In the genomic region with DNA sequence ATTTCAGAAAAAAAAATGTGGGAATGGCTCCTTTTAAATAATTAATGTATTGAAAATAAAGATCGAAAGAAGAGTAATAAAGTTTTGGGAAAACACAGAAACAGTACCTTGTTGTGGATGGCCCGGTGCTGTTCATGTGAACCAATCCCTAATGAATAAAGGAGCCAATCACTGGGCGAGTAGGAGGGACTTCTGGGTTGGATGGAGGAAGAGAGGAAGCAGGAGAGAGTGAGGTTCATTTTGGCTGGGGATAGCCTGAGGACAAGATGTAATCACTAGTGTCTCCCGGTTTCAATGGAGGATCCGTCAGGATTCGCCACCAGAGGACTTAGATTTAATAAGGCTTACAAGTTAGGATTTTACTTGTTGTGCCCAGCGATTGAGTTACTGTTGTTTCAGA, we compare ENCODE assay signal across 27 mouse cellular contexts.
"Had no signal": no experiment of that assay in that cellular context is flagged by ENCODE, and none has a peak within 500 bp of the region (broad histone marks: within the 10 kb centered on the region; RNA-seq: fewer than 3 reads in every experiment).

No protein-coding gene starts in this region.

- H3K27me3 ChIP-seq: heart, embryonic 12.5 days; hindbrain, embryonic 12.5 days; hindbrain, embryonic 15.5 days; limb, embryonic 12.5 days; liver, embryonic 13.5 days; liver, embryonic 15.5 days had no signal

- H3K9ac ChIP-seq: heart, embryonic 12.5 days; hindbrain, embryonic 12.5 days; hindbrain, embryonic 15.5 days; limb, embryonic 12.5 days; liver, embryonic 13.5 days; liver, embryonic 15.5 days; liver, postnatal 0 days had no signal

- H3K27ac ChIP-seq: gastrocnemius, adult 2 months; heart, embryonic 10.5 days; hindbrain, embryonic 10.5 days; hindbrain, embryonic 12.5 days; hindbrain, embryonic 15.5 days; hindbrain, postnatal 0 days; layer of hippocampus, adult 2 months; limb, embryonic 10.5 days; limb, embryonic 12.5 days; liver, embryonic 13.5 days; liver, embryonic 15.5 days had no signal

- H3K36me3 ChIP-seq: heart, embryonic 10.5 days; heart, embryonic 12.5 days; hindbrain, embryonic 10.5 days; hindbrain, embryonic 12.5 days; hindbrain, embryonic 15.5 days; limb, embryonic 10.5 days; limb, embryonic 12.5 days; liver, embryonic 13.5 days; liver, embryonic 15.5 days had no signal

- ATAC-seq: hindbrain, postnatal 0 days; intestine, embryonic 16.5 days; liver, postnatal 0 days had no signal

- H3K4me3 ChIP-seq: gastrocnemius, adult 2 months; heart, embryonic 10.5 days; heart, embryonic 12.5 days; hindbrain, embryonic 10.5 days; hindbrain, embryonic 12.5 days; hindbrain, embryonic 15.5 days; layer of hippocampus, adult 2 months; limb, embryonic 10.5 days; limb, embryonic 12.5 days; liver, embryonic 13.5 days; liver, embryonic 15.5 days had no signal

- H3K4me2 ChIP-seq: heart, embryonic 12.5 days; hindbrain, embryonic 12.5 days; hindbrain, embryonic 15.5 days; limb, embryonic 12.5 days; liver, embryonic 11.5 days; liver, embryonic 13.5 days; liver, embryonic 15.5 days had no signal

- DNase-seq: gastrocnemius, adult 2 months; gastrocnemius, postnatal 10 days; gastrocnemius, postnatal 25 days; heart, adult 18-20 months; heart, postnatal 10 days; heart, postnatal 4 days; kidney, adult 11 months; kidney, adult 8-10 months; kidney, postnatal 10 days; kidney, postnatal 25 days; kidney, postnatal 4 days; layer of hippocampus, postnatal 36 days; liver; liver, embryonic 13.5 days; liver, postnatal 0 days had no signal

- H3K9me3 ChIP-seq: heart, embryonic 10.5 days; heart, embryonic 12.5 days; hindbrain, embryonic 10.5 days; hindbrain, embryonic 12.5 days; hindbrain, embryonic 15.5 days; limb, embryonic 10.5 days; limb, embryonic 12.5 days; liver, embryonic 13.5 days; liver, embryonic 15.5 days had no signal

- H3K4me1 ChIP-seq: hindbrain, embryonic 15.5 days; liver, embryonic 13.5 days; liver, embryonic 15.5 days had no signal
